Mouse (Mus musculus) G1E (cell line): ENCODE results near the gene Gmnn.

Experiments
- CTCF ChIP-seq: IDR thresholded peaks from 2 replicates; pipeline ENCODE4 v1.5.1; 2012; ENCODE audit warnings: low read depth, low read length, inconsistent platforms, mixed read lengths
- GATA1 ChIP-seq: IDR thresholded peaks from 2 replicates; pipeline ENCODE4 v1.6.1; 2012; ENCODE audit warnings: borderline replicate concordance, low read length, inconsistent platforms, mixed read lengths

GRCm38 (mm10) chr13:24702128-24702527, 59.6 kb downstream of the Gmnn start:
- TF ChIP-seq CTCF (no peak), GATA1 (no peak)
